Mouse (Mus musculus) limb, embryonic 14.5 days (tissue): ENCODE results near the gene Fancc. TPM values are rescaled to one million over a fixed set of nuclear protein-coding genes. Genes with fewer than 3 reads are reported as not detected.

Source experiments
- ATAC-seq: fragments of 200-750 bp; cut with Nextera tagmentation; 2 replicates; pipeline ENCODE4 v1.8.0; 2017; ENCODE audit warnings: low read depth, moderate number of reproducible peaks, moderate TSS enrichment; ENCODE audit not compliant: low FRiP score
- DNase-seq: peaks from one replicate; pipeline ENCODE4 v3.0.0-alpha.2; 2015; ENCODE audit warnings: low spot score
- H3K27ac ChIP-seq: fragments of 300-500 bp; sonication (generic); replicated peaks from 2 replicates; pipeline ENCODE4 v1.5.1; 2014; ENCODE audit warnings: low read depth, mild to moderate bottlenecking, low read length, moderate library complexity, mixed read lengths
- H3K27me3 ChIP-seq: fragments of 300-500 bp; sonication (generic); 2 replicates; pipeline ENCODE4 v1.6.1; 2014; ENCODE audit warnings: low read length, mixed read lengths; ENCODE audit not compliant: control insufficient read depth, insufficient read depth
- H3K36me3 ChIP-seq: fragments of 300-500 bp; sonication (generic); 2 replicates; pipeline ENCODE4 v1.6.1; 2014; ENCODE audit warnings: mild to moderate bottlenecking, low read length, moderate library complexity, mixed read lengths; ENCODE audit not compliant: control insufficient read depth, insufficient read depth
- H3K4me1 ChIP-seq: fragments of 300-500 bp; sonication (generic); 2 replicates; pipeline ENCODE4 v1.6.1; 2014; ENCODE audit warnings: antibody characterized with exemption, low read length, mixed read lengths; ENCODE audit not compliant: control insufficient read depth, insufficient read depth
- H3K4me2 ChIP-seq: fragments of 300-500 bp; sonication (generic); replicated peaks from 2 replicates; pipeline ENCODE4 v1.6.1; 2014; ENCODE audit warnings: low read depth, mild to moderate bottlenecking, low read length, moderate library complexity; ENCODE audit not compliant: severe bottlenecking
- H3K4me3 ChIP-seq: fragments of 300-500 bp; sonication (generic); replicated peaks from 2 replicates; pipeline ENCODE4 v1.5.1; 2014; ENCODE audit warnings: low read length
- H3K9ac ChIP-seq: fragments of 300-500 bp; sonication (generic); 2 replicates; pipeline ENCODE4 v1.6.1; 2014; ENCODE audit warnings: mild to moderate bottlenecking, low read depth, low read length, moderate library complexity; ENCODE audit not compliant: severe bottlenecking
- H3K9me3 ChIP-seq: fragments of 300-500 bp; sonication (generic); 2 replicates; pipeline ENCODE4 v1.6.1; 2016; ENCODE audit warnings: low read length; ENCODE audit not compliant: control insufficient read depth
- POLR2A ChIP-seq: fragments of 200-500 bp; IDR thresholded peaks from 2 replicates; pipeline ENCODE4 v1.8.0; 2012; ENCODE audit warnings: inconsistent platforms, mild to moderate bottlenecking, moderate library complexity, borderline replicate concordance; ENCODE audit not compliant: insufficient read depth, insufficient read length; ENCODE audit errors: extremely low read depth
- WGBS: fragments of 180-500 bp; shearing (Covaris S2); extraction: QIAGEN DNeasy Blood & Tissue Kit; methylation state at CpG from one replicate; pipeline ENCODE4 v1.1.7; 2014; 5-methylcytosine and 5-hydroxymethylcytosine counted together
- polyA plus RNA-seq, 2 experiments: library from polyadenylated mRNA; depleted of rRNA in 1 of 2; stranded (reverse) in 1 of 2; unstranded in 1 of 2; fragments of >200 nt; fragmentation: Nextera tagmentation in 1 of 2; extraction: Ambion mirVana in 1 of 2; gene quantifications; 2 replicates each; pipeline versions ENCODE4 v1.2.1 to v1.2.3; 2012 to 2014

The Fancc gene
- polyA plus RNA-seq (2012; rRNA removed) (20.6 and 22.8 TPM in 2 replicates), polyA plus RNA-seq (2014; fragmentation: Nextera tagmentation; extraction: Ambion mirVana) (20.5 and 20.6 TPM in 2 replicates)

- WGBS = 12% methylated on average over 23 of the region's 23 CpGs
- H3K9ac ChIP-seq = 0 out of 2 replicates have a peak within 1 kb of the TSS, but pooled peaks have one; percentile 28
Measured at GRCm38 (mm10) chr13:63496646-63497582, at the start of gene Fancc. Gene Fancc, minus strand, starts transcription at chr13:63497278.

DNA sequence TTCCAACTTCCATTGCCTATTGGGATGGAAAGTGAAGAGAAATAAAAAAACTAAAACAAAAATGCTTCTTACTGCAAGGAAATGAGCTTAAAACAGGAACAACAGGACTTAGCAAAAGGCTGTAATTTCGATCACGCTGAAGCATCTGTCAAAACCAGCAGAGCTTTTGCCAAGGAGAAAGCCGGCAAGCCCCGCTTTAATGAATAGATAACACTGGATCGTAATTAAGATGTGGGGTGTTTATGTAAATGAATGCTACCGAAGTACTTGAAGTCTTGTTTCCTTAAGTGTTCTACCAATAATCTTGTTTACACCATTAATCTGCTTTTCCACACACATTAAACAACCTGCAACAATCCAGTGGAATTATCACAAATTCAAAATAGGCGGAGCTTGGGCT lies 48.2 kb upstream of the Fancc start:
- H3K27me3 ChIP-seq = no peaks in the 10 kb centered on the region
- WGBS = 85% methylated on average over 7 of the region's 7 CpGs
- H3K27ac ChIP-seq = no peak overlapping the region
- peaks cover 9% of the 10 kb centered on the region; the same call in 1 of the 2 replicates for H3K4me1 ChIP-seq
- H3K36me3 ChIP-seq = peaks cover 70% of the 10 kb centered on the region
- no peak for TF ChIP-seq POLR2A
- no peaks in the 10 kb centered on the region for H3K9me3 ChIP-seq
- DNase-seq (no peak), ATAC-seq (no peak)
- H3K4me2 ChIP-seq = no peak overlapping the region
- no peak overlapping the region for H3K9ac ChIP-seq
- no peak overlapping the region for H3K4me3 ChIP-seq

More at GRCm38 (mm10) chr13:63496646-63497582, at the start of gene Fancc:
- peaks cover 8% of the 10 kb centered on the region for H3K4me1 ChIP-seq
- peak; percentile 82 for ATAC-seq
- no peaks in the 10 kb centered on the region for H3K9me3 ChIP-seq
- H3K4me3 ChIP-seq = 0 out of 2 replicates have a peak within 1 kb of the TSS, but pooled peaks have one; percentile 2
- no peaks in the 10 kb centered on the region for H3K36me3 ChIP-seq
- peak within 1 kb of the TSS; percentile 58 for H3K27ac ChIP-seq
- no peak for TF ChIP-seq POLR2A
- DNase-seq = peak; percentile 68
- peak within 1 kb of the TSS; percentile 43 for H3K4me2 ChIP-seq
- H3K27me3 ChIP-seq = no peaks in the 10 kb centered on the region

DNA sequence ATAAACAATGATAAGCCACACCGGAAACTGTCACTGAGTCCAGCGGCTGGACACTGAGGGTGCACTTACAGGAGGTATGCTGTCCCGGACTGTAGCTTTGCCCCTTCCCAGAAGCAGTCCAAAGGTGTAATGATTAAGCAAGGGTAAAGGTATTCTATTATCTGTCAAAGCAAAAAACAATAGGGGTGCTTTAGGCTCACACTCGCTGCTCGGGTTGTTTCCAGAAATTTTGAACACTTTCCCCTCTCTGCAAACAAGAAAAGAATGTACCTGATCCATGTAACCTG lies 47.8 kb upstream of the Fancc start:
- no peak for ATAC-seq
- WGBS = 78% methylated on average over 5 of the region's 5 CpGs
- no peak for TF ChIP-seq POLR2A
- no peaks in the 10 kb centered on the region for H3K9me3 ChIP-seq
- H3K27me3 ChIP-seq = no peaks in the 10 kb centered on the region
- H3K4me2 ChIP-seq = no peak overlapping the region
- no peak overlapping the region for H3K9ac ChIP-seq
- peaks cover 9% of the 10 kb centered on the region; the same call in 1 of the 2 replicates for H3K4me1 ChIP-seq
- H3K36me3 ChIP-seq = peaks cover 74% of the 10 kb centered on the region
- H3K4me3 ChIP-seq = no peak overlapping the region
- DNase-seq = no peak
- H3K27ac ChIP-seq = no peak overlapping the region

DNA sequence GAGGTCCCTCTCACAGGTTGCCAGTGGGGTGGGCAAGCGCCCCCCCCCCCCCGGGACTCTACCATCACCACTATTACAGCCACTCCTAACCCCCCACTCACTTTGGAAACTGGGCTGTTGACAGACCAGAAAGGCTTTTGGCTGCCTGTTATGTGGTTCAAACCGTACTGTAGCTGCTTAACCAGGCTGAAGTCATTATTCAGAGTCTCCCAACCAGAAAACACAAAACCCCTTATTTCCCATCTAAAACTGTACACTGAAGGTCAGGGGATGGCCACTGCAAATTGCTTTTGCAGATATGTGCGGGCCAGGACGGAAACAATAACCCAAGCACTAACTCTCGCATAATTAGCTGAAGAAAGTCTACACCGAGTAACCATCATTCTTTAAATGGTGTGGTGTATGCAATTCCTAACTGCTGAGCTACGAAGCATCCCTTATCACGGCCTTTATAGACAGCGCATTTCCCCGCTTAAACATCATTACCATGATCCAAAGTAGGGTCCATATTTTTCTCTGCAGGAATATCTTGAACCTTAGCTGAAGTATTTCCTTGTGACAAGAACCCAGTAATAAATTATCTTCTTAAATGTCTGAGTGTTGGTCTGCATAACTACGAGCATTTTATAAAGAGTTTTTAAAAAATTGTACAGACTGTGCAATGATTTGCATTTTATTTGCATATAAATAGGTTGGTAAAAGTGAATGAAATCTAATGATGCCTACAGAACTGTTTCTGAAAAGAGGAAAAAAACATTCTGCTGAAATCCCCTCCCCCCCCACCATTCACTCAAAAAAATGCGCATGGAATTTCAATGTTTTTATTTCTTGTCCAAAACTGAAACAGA lies 47.3 kb upstream of the Fancc start:
- 65% methylated on average over 12 of the region's 13 CpGs for WGBS

GRCm38 (mm10) chr13:63543459-63543858 lies 46.4 kb upstream of the Fancc start:
- ATAC-seq (no peak), DNase-seq (no peak)
- 50% methylated on average over 6 of the region's 6 CpGs for WGBS
- no peak overlapping the region for H3K4me2 ChIP-seq
- no peak overlapping the region for H3K9ac ChIP-seq
- no peaks in the 10 kb centered on the region for H3K27me3 ChIP-seq
- H3K4me1 ChIP-seq = peaks cover 7% of the 10 kb centered on the region; the same call in 1 of the 2 replicates
- no peak for TF ChIP-seq POLR2A
- H3K27ac ChIP-seq = no peak overlapping the region
- no peak overlapping the region for H3K4me3 ChIP-seq
- H3K9me3 ChIP-seq = no peaks in the 10 kb centered on the region
- peaks cover 88% of the 10 kb centered on the region for H3K36me3 ChIP-seq

More for the DNA sequence above, 47.3 kb upstream of the Fancc start:
- H3K4me3 ChIP-seq = no peak overlapping the region
- no peak for TF ChIP-seq POLR2A
- H3K4me1 ChIP-seq = peaks cover 9% of the 10 kb centered on the region; the same call in 1 of the 2 replicates
- no peaks in the 10 kb centered on the region for H3K27me3 ChIP-seq
- no peak overlapping the region for H3K27ac ChIP-seq
- ATAC-seq (no peak), DNase-seq (no peak)
- no peak overlapping the region for H3K4me2 ChIP-seq
- H3K36me3 ChIP-seq = peaks cover 80% of the 10 kb centered on the region
- H3K9me3 ChIP-seq = no peaks in the 10 kb centered on the region
- no peak overlapping the region for H3K9ac ChIP-seq
